Mouse (Mus musculus) ES-CJ7 (cell line): ENCODE data around the gene Pitpnm3.
A peak's percentile ranks its signal among the peaks of the same experiment; 100 is the strongest.

ENCODE experiments used
- DNase-seq: peaks from one replicate; pipeline ENCODE4 v3.0.0; 2011; ENCODE audit warnings: low read depth, low spot score

The Pitpnm3 gene

GRCm38 (mm10) chr11:72050895-72051858, 84.4 kb downstream of the Pitpnm3 start:
- peak; percentile 72 for DNase-seq

- no peak for DNase-seq
These were observed 85.2 kb downstream of the Pitpnm3 start for GRCm38 (mm10) chr11:72050168-72050894.

GRCm38 (mm10) chr11:72049171-72049759, 86.3 kb downstream of the Pitpnm3 start:
- DNase-seq: no peak

GRCm38 (mm10) chr11:72048730-72049129, 86.8 kb downstream of the Pitpnm3 start:
- DNase-seq: no peak

- no peak for DNase-seq
These were observed 91.3 kb downstream of the Pitpnm3 start for GRCm38 (mm10) chr11:72044231-72044630.

- DNase-seq: no peak
These were observed 92.9 kb downstream of the Pitpnm3 start for GRCm38 (mm10) chr11:72042631-72043030.

GRCm38 (mm10) chr11:72041768-72042607, 93.6 kb downstream of the Pitpnm3 start, which contains the start of gene Pimreg:
Gene Pimreg (plus strand): TSS chr11:72042032.
- peak; percentile 93 for DNase-seq

- DNase-seq: no peak
These were observed 94.2 kb downstream of the Pitpnm3 start for GRCm38 (mm10) chr11:72041290-72041767.

- DNase-seq: no peak
These were observed 95.8 kb downstream of the Pitpnm3 start for GRCm38 (mm10) chr11:72039599-72040386.

GRCm38 (mm10) chr11:72037996-72038395, 97.6 kb downstream of the Pitpnm3 start:
- peak; percentile 71 for DNase-seq

- no peak for DNase-seq
These were observed 98.2 kb downstream of the Pitpnm3 start, which contains the start of gene Aipl1 for GRCm38 (mm10) chr11:72037409-72037808. Gene Aipl1 (minus strand): TSS chr11:72037509.

GRCm38 (mm10) chr11:72032589-72032988, 103.0 kb downstream of the Pitpnm3 start:
- no peak for DNase-seq

- no peak for DNase-seq
These were observed 103.5 kb downstream of the Pitpnm3 start for GRCm38 (mm10) chr11:72032091-72032490.

GRCm38 (mm10) chr11:72031353-72031752, 104.2 kb downstream of the Pitpnm3 start:
- DNase-seq: no peak

GRCm38 (mm10) chr11:72029143-72029542, 106.4 kb downstream of the Pitpnm3 start:
- peak; percentile 58 for DNase-seq

GRCm38 (mm10) chr11:72027836-72028235, 107.7 kb downstream of the Pitpnm3 start:
- DNase-seq: no peak

GRCm38 (mm10) chr11:72026516-72026915, 109.1 kb downstream of the Pitpnm3 start:
- DNase-seq: no peak

GRCm38 (mm10) chr11:72025843-72026242, 109.7 kb downstream of the Pitpnm3 start:
- DNase-seq: peak; percentile 65

GRCm38 (mm10) chr11:72024193-72024781, 111.3 kb downstream of the Pitpnm3 start:
- peak; percentile 79 for DNase-seq

- no peak for DNase-seq
These were observed 112.0 kb downstream of the Pitpnm3 start for GRCm38 (mm10) chr11:72023581-72023980.
